Mouse (Mus musculus) spleen, postnatal 36 days (tissue): ENCODE data around the gene Mrto4.
A peak's percentile ranks its signal among the peaks of the same experiment; 100 is the strongest.

Experiments used
- DNase-seq, 2 experiments: peaks; one replicate each; pipeline ENCODE4 v3.0.0; 2022; ENCODE audit warnings: low spot score in 2 of 2, mixed read lengths in 1 of 2

Gene Mrto4

DNA sequence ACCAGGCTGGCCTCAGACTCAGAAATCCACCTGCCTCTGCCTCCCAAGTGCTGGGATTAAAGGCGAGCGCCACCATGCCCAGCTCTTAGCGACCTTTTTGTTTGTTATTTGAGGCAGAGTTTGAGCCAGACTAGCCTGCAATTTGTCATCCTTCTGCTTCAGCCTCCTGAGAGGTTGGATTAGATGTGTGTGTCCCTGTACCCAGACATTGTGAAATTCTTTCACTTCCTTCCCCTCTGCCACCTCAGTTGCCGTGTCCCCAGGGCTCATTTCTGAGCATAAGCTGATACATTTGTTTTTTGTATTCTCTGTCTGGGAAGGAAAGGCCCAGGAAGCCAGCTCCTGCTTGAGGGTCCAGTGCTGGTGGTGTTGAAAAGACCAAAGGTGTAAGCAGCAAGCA, 11.5 kb downstream of the Mrto4 start:
- DNase-seq = no peak

- no peak for DNase-seq
These were observed 14.2 kb downstream of the Mrto4 start for GRCm38 (mm10) chr4:139338145-139338544.

DNA sequence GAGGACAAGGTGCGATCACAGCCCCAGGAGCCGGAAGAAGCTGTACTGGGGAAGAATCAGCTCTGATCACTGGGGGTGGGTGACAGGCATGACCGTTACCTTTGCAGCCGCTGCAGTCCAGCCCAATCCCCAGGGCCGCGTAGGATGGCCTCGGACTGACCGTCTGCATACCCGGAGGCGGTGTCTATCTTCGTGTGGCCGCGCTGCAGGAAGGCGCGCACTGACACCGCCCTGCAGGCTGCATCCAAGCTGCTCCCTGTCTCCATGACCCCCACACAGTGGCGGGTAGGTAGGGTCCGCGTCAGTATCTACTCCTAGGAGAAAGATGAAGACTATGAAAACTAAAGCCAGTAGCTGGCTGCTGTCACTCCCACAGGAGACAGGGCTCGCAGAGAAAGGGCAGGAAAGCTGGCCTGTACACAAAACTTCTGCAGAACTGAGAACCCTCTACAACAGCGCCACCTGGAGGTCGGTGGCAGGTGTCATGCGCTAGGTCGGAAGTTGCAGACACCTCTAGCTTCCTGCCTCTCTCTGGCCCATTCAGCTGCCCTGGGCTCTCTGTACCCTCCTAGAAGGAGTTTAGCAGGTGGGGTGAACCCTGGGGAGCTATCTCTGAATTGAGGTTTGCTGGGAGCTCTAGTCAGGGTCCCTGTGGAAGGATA, 15.4 kb downstream of the Mrto4 start:
- DNase-seq = peak; percentile 69 to 78

- no peak for DNase-seq
These were observed 16.9 kb downstream of the Mrto4 start for GRCm38 (mm10) chr4:139335507-139335906.

DNA sequence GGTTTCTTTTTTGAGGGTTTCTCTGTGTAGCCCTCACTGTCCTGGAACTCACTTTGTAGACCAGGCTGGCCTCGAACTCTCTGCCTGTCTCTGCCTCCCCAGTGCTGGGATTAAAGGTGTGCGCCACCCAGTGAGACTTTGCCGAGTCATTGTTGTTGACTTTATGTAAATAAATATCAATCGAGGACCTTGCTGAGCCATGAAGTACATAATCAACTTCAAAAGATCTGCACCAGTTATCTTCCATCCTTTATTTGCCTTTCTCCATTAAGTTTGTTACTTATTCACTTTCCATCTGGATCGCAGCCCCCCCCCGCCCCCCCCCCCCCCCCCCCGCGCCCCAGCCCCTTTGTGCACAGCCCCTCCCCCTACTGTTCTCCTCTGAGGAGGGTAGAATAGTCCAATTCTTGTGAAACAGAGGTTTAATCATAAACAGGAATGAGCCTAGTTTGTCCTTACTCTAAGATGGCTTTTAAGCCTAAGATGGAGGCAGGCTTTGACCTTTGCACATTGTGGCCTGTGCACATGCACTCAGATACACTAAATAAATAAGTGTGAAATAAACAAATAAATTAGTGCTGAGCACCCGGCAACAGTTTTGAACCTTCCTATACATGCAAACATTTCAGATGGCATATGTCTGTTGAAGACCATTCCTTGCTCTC, 17.6 kb downstream of the Mrto4 start:
- no peak for DNase-seq

GRCm38 (mm10) chr4:139330605-139331004, 21.8 kb downstream of the Mrto4 start:
- DNase-seq = peak; percentile 83 to 88

DNA sequence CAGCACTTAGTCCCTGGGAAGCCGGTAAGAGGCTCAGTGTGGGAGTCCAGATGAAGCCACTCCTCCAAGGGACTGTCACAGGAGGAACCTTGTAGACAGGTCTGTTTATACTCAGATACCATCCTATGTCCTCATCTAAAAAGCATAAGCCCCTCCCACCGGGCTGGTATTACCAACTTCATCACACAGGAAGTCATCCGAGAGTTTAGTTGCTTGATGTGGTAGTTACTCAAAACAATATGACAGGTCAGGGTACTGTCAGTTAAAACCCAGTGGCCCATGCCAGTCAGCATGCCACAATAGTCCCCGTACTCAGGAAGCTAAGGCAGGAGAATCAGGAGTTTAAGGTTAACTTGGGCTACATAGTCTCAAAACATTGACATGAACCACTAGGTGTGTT, 32.6 kb downstream of the Mrto4 start:
- DNase-seq = no peak

- no peak for DNase-seq
These were observed 33.9 kb downstream of the Mrto4 start for GRCm38 (mm10) chr4:139318449-139318848.

DNA sequence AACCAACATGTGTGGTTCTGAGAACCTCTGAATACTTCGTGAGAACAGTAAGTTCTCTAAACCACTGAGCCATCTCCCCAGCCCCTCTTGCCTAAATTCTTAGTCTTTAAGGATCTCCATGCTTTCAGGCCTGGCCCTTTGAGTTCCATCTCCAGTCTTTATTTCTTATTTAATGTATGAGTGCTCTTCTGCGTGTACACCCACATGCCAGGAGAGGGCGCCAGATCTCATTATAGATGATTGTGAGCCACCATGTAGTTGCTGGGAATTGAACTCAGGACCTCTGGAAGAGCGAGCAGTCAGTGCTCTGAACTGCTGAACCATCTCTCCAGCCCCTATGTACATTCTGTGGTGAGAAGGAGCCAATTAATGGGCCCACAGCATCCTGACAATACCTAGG, 39.7 kb downstream of the Mrto4 start:
- peak in 1 of 2 experiments; percentile 56 for DNase-seq

DNA sequence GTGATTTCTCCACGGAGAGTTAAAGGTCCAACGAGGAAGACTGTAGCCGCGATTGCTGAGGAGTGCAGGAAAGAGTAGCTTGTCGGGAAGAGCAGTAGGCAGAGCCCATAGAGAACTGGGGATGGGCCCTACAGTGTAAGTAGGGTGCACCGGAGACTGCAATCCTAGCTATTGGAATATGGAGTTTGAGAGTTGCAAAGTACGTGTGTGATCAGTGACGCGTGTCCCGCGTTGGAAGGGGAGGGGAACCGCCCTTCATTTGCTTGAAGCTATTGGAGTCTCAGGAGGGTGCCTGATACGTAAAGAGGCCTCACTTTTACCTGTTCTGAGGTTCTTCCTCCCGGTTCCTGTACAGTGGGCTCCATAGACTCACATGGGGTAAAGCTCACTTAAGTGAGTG, 40.7 kb downstream of the Mrto4 start:
- no peak for DNase-seq

GRCm38 (mm10) chr4:139310899-139311701, 41.3 kb downstream of the Mrto4 start:
- DNase-seq = no peak

GRCm38 (mm10) chr4:139310171-139310898, 42.0 kb downstream of the Mrto4 start, which contains the start of the genes Pqlc2 and Akr7a5:
Gene Pqlc2, minus strand, starts transcription at chr4:139310708.
Gene Akr7a5, plus strand, starts transcription at chr4:139310744.
- peak; percentile 94 to 95 for DNase-seq

DNA sequence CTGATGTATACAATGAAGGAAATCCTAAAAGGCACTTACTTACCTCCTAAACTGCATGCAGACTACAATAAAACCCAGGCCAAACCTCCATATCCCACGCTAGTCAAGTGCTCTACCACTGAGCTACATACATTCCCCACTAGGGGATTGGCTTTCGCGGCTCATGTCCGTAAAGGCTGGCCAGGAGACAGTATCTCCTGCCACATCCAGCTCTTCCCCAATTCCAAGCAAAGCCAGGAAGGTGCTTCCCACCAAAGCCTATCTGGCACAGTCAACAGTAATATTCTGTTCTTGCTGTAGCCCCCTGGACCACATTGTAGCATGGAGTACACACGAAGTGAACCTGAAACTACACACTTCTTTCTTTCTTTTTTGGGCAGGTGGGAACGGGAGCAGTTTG, 42.7 kb downstream of the Mrto4 start:
- DNase-seq = no peak

DNA sequence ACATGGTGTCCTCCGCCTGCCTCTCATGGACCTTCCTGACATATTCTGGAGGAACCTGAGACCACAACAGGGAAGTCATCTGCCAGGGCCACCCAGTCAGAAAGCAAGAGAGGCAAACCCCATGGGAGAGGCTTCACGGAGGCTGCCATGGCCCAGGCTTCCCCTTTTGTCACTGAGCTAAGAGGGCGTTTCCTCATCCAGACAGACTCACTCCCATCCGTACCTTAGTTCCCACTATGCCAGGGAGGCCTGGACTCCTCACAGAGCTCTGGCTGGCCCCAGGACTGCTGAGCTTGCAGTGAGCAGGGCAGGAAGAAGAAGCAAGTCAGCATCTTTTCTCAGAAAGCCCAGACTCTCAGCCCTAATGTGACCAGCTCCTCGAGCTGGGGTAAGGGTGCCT, 44.5 kb downstream of the Mrto4 start:
- peak; percentile 84 to 85 for DNase-seq

DNA sequence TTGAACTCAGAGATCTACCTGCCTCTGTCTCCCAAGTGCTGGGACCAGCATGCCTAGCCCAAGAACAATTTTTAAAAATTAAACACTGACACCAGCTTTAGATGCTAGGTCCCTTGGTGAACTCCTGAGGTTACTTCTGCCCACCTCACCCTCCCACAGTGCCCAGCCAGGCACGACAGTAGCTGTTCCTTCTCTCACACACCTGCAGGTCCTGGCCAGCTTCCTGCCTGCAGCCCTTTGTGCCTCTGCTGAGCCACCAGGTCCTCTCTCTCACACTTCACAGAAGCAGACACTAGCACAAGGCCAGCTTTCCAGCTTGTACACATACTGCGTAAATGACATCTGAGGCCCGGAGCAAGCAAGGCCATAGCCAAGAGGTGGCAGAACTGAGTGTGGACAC, 46.9 kb downstream of the Mrto4 start:
- DNase-seq = peak; percentile 72 to 76

DNA sequence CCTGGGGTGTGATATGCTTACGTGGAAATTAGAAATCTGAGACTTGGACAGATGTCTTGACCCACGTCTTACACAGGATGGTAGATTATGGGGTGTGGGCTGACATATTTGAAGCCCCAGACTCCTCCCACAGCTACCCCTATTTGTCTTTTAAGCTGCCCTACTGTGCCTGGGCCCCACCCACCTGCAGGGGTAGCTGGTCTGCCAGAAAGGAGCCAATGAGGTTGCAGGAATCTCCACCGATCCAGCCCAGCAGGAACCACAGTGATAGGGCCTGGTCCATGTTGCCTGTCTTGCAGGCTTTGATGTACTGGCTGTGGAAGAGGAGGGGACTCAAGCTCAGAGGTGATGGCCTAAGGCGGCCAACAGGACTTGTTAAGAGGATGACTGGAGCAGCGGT, 50.1 kb downstream of the Mrto4 start:
- DNase-seq = no peak

GRCm38 (mm10) chr4:139301780-139302179, 50.6 kb downstream of the Mrto4 start:
- no peak for DNase-seq

DNA sequence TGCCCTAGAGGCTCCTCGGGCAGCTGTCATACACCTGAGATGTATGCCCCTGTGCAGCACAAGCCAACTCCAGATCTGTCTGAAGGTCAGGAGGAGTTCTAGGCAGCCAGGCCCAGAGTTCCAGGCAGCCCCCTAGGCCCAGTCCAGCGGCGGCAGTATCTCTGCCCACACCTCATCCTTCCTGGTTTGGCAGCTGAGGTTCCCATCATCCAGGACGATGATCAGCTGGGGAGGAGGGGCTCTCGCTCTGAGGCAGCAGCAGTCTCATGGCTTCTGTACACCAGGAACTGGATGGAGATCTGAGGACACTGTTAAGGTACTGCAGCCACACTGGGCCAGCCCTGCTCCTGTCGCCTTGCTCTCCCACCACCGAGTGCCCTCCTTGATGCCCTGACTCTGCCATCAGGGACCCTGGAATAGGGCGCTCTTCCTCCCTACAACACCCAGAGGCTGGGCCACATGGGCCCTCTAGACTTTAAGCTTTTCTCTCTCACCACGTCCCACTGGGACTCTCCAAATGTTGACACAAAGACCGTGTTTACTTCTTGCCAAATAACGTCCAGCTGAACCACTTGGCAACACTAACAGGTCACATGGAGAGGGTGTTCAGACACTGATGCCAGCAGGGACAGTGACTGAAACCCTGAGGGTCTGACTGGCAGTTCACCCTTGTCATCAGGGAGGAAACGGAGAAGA, 53.6 kb downstream of the Mrto4 start:
- no peak for DNase-seq

DNA sequence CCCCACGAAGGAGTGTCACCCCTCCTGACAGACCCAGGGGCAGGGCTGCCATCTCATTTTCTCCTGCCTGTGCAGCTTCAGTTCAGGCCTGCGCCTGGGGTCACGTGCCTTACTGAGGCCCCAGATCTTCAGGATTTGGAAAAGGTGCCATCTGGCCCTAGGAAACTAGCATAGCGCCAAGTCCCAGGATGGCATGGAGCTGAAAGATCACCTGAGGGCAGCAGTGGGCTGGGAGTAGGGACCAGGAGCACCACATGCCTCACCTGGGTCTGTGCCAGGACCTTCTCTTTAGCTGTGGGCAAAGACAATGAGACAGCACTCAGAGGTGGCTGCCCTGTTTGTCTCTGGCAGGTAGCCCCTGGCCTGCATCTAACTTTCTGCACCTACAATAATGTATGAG, 54.8 kb downstream of the Mrto4 start:
- DNase-seq = no peak
